Mouse (Mus musculus): ENCODE results near the gene Aqp1. TPM values are rescaled to one million over a fixed set of nuclear protein-coding genes. Genes with fewer than 3 reads are reported as not detected.

Gene Aqp1
- polyA plus RNA-seq, 1 experiment from 2014 or later: 70.5 TPM

- H3K27me3 ChIP-seq (ENCODE audit: control insufficient read depth, insufficient read depth, low read depth, low read length): no peaks in the 10 kb centered on the region; the same call in 1 of the 2 replicates
- no peak overlapping the region for H3K4me3 ChIP-seq (ENCODE audit: low read length)
- no peaks in the 10 kb centered on the region for H3K9me3 ChIP-seq (ENCODE audit: control insufficient read depth, low read length)
- no peaks in the 10 kb centered on the region for H3K4me1 ChIP-seq (replicated peaks; ENCODE audit: control insufficient read depth, insufficient read depth, low read length)
- no peak overlapping the region for H3K27ac ChIP-seq (ENCODE audit: low read length)
- no peak overlapping the region for H3K4me2 ChIP-seq (ENCODE audit: low read depth, low read length)
- no peak for ATAC-seq (ENCODE audit: low read depth)
- H3K9ac ChIP-seq (ENCODE audit: low read length): no peak overlapping the region
- no peaks in the 10 kb centered on the region for H3K36me3 ChIP-seq (ENCODE audit: control insufficient read depth, insufficient read depth, low read length)
- WGBS: 60% methylated on average over 5 of the region's 5 CpGs
These were observed 48.2 kb downstream of the Aqp1 start for GRCm38 (mm10) chr6:55384356-55384951.

DNA sequence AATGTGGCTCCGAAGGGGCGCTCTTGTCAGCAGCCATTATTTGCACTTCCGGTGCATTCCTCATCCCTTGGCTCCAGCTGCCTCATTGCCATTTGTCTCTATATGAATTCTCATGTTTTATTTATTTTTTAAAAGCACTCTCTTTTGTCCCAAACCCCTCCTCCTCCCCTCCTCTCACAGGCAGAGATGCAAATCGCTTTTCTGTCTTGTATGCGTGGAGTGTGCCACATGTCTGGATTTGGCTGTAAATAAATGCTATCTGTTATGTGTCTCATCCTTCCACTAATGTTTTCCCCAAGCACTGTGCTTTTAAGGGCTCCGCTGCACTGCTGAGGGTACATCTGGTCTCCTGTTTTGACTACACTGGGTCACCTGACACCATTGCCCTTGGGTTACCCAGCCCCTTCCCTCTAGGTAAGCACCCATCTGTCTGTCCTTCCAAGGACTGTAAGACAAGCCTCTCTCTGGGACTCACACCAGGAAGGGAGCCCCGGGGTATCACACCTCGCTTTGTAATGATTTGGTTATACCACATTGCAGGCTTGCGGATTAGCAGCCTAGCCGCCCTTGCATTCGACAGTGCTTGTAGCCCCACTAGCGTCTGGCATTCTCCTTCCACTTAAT is 52.4 kb downstream of the Aqp1 start:
- peaks cover 2% of the 10 kb centered on the region; the same call in 1 of the 2 replicates for H3K27me3 ChIP-seq (ENCODE audit: control insufficient read depth, insufficient read depth, low read depth, low read length)
- H3K4me1 ChIP-seq (replicated peaks; ENCODE audit: control insufficient read depth, insufficient read depth, low read length): no peaks in the 10 kb centered on the region
- 40% methylated on average over 12 of the region's 12 CpGs for WGBS
- no peak for ATAC-seq (ENCODE audit: low read depth)
- H3K36me3 ChIP-seq (ENCODE audit: control insufficient read depth, insufficient read depth, low read length): no peaks in the 10 kb centered on the region
- no peak overlapping the region for H3K9ac ChIP-seq (ENCODE audit: low read length)
- H3K4me2 ChIP-seq (ENCODE audit: low read depth, low read length): no peak overlapping the region
- no peak overlapping the region for H3K27ac ChIP-seq (ENCODE audit: low read length)
- H3K9me3 ChIP-seq (ENCODE audit: control insufficient read depth, low read length): no peaks in the 10 kb centered on the region
- H3K4me3 ChIP-seq (ENCODE audit: low read length): no peak overlapping the region

GRCm38 (mm10) chr6:55389321-55389720 is 53.1 kb downstream of the Aqp1 start:
- Histone ChIP-seq H3K27ac (ENCODE audit: low read length) (no peak overlapping the region), H3K36me3 (ENCODE audit: control insufficient read depth, insufficient read depth, low read length) (no peaks in the 10 kb centered on the region), H3K4me2 (ENCODE audit: low read depth, low read length) (no peak overlapping the region), H3K9ac (ENCODE audit: low read length) (no peak overlapping the region), H3K4me3 (ENCODE audit: low read length) (no peak overlapping the region), H3K9me3 (ENCODE audit: control insufficient read depth, low read length) (no peaks in the 10 kb centered on the region), H3K27me3 (ENCODE audit: control insufficient read depth, insufficient read depth, low read depth, low read length) (peaks cover 2% of the 10 kb centered on the region; the same call in 1 of the 2 replicates), H3K4me1 (replicated peaks; ENCODE audit: control insufficient read depth, insufficient read depth, low read length) (no peaks in the 10 kb centered on the region)
- no peak for ATAC-seq (ENCODE audit: low read depth)
- 53% methylated on average over 5 of the region's 5 CpGs for WGBS

DNA sequence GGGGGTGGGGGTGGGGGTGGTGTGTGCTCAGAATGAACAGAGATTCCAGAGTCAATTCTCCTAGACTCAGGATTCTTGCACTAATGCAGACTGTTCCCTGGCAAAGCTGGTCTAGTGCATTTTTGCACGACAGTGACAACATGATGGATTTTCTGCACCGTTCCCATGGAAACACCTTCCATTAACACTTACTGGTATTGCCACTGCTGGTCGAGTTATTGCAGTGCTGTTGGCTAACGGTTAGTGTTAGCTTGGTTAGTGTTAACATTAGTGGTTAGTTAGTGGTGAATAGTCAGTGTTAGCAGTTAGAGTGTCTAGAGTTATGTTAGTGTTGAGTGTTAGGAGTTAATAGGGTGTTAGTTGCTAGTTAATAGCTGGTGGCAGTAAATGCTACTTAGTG is 55.6 kb downstream of the Aqp1 start:
- Histone ChIP-seq H3K4me1 (replicated peaks; ENCODE audit: control insufficient read depth, insufficient read depth, low read length) (peaks cover 7% of the 10 kb centered on the region; the same call in 1 of the 2 replicates), H3K4me3 (ENCODE audit: low read length) (no peak overlapping the region), H3K9me3 (ENCODE audit: control insufficient read depth, low read length) (no peaks in the 10 kb centered on the region), H3K36me3 (ENCODE audit: control insufficient read depth, insufficient read depth, low read length) (no peaks in the 10 kb centered on the region), H3K27ac (ENCODE audit: low read length) (no peak overlapping the region), H3K9ac (ENCODE audit: low read length) (no peak overlapping the region), H3K27me3 (ENCODE audit: control insufficient read depth, insufficient read depth, low read depth, low read length) (peaks cover 2% of the 10 kb centered on the region; the same call in 1 of the 2 replicates), H3K4me2 (ENCODE audit: low read depth, low read length) (no peak overlapping the region)
- ATAC-seq (ENCODE audit: low read depth): no peak
- 16% methylated on average over 4 of the region's 4 CpGs for WGBS

DNA sequence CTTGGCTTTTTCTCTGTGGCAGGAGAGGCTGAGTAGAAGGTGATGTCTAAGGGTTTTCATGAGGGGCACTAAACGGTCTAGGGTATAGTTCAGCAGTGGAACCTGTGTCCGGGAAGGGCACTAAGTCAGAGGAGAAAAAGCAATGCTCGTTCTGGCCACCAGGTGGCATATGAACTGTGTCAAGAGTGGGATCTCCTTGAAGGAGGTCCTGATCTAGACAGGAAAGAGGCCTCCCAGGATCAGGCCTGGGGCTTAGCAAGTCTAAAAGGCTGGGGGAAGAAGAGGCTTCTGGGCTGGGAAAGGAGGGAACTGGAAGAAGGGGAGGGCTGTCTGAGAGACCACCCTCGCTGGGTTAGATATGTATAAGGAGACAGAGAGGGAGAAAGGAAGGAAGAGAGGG is 56.2 kb downstream of the Aqp1 start:
- H3K9ac ChIP-seq (ENCODE audit: low read length): no peak overlapping the region
- H3K4me2 ChIP-seq (ENCODE audit: low read depth, low read length): no peak overlapping the region
- peaks cover 8% of the 10 kb centered on the region; the same call in 1 of the 2 replicates for H3K4me1 ChIP-seq (replicated peaks; ENCODE audit: control insufficient read depth, insufficient read depth, low read length)
- H3K27ac ChIP-seq (ENCODE audit: low read length): no peak overlapping the region
- peak; percentile 34; the same call in 1 of the 2 replicates for ATAC-seq (ENCODE audit: low read depth)
- WGBS: 4% methylated on average over 4 of the region's 4 CpGs
- no peaks in the 10 kb centered on the region for H3K9me3 ChIP-seq (ENCODE audit: control insufficient read depth, low read length)
- peaks cover 2% of the 10 kb centered on the region; the same call in 1 of the 2 replicates for H3K27me3 ChIP-seq (ENCODE audit: control insufficient read depth, insufficient read depth, low read depth, low read length)
- H3K36me3 ChIP-seq (ENCODE audit: control insufficient read depth, insufficient read depth, low read length): no peaks in the 10 kb centered on the region
- no peak overlapping the region for H3K4me3 ChIP-seq (ENCODE audit: low read length)

- WGBS: 62% methylated on average over 10 of the region's 10 CpGs
- H3K4me1 ChIP-seq (replicated peaks; ENCODE audit: control insufficient read depth, insufficient read depth, low read length): peaks cover 8% of the 10 kb centered on the region; the same call in 1 of the 2 replicates
- H3K27ac ChIP-seq (ENCODE audit: low read length): no peak overlapping the region
- H3K36me3 ChIP-seq (ENCODE audit: control insufficient read depth, insufficient read depth, low read length): no peaks in the 10 kb centered on the region
- H3K9ac ChIP-seq (ENCODE audit: low read length): no peak overlapping the region
- no peak overlapping the region for H3K4me2 ChIP-seq (ENCODE audit: low read depth, low read length)
- H3K4me3 ChIP-seq (ENCODE audit: low read length): no peak overlapping the region
- H3K27me3 ChIP-seq (ENCODE audit: control insufficient read depth, insufficient read depth, low read depth, low read length): 0 out of 2 replicates have a peak, but pooled peaks cover 2% of the 10 kb centered on the region
- no peak for ATAC-seq (ENCODE audit: low read depth)
- H3K9me3 ChIP-seq (ENCODE audit: control insufficient read depth, low read length): no peaks in the 10 kb centered on the region
These were observed 58.6 kb downstream of the Aqp1 start for GRCm38 (mm10) chr6:55394854-55395253.

- Histone ChIP-seq H3K27ac (ENCODE audit: low read length) (peak overlapping the region; percentile 54), H3K4me2 (ENCODE audit: low read depth, low read length) (no peak overlapping the region), H3K4me1 (replicated peaks; ENCODE audit: control insufficient read depth, insufficient read depth, low read length) (peaks cover 8% of the 10 kb centered on the region; the same call in 1 of the 2 replicates), H3K27me3 (ENCODE audit: control insufficient read depth, insufficient read depth, low read depth, low read length) (no peaks in the 10 kb centered on the region), H3K9ac (ENCODE audit: low read length) (no peak overlapping the region), H3K4me3 (ENCODE audit: low read length) (no peak overlapping the region), H3K9me3 (ENCODE audit: control insufficient read depth, low read length) (no peaks in the 10 kb centered on the region), H3K36me3 (ENCODE audit: control insufficient read depth, insufficient read depth, low read length) (no peaks in the 10 kb centered on the region)
- WGBS: 22% methylated on average over 3 of the region's 3 CpGs
- ATAC-seq (ENCODE audit: low read depth): peak; percentile 87
These were observed 59.9 kb downstream of the Aqp1 start for GRCm38 (mm10) chr6:55396176-55396575.

DNA sequence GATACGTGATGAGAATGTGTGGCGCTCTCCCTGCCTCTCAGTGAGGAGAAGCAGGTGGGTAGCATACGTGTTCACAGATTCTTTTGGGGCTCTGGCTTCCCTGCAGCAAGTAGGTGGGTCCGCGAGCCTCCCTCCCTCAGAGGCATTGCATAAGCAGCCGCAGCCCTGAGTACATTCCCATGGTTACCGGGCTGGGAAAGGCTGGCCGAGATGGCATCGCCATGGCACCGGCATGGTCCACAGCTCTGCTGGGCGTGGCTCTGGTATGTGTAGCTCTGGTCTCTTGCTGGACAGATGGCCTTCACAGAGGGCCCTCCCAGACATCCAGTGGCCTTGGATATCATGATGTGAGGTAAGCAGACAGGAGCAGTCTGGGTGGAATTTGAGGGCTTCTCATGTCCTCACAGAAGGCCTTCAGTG is 60.4 kb downstream of the Aqp1 start:
- no peak overlapping the region for H3K9ac ChIP-seq (ENCODE audit: low read length)
- H3K4me2 ChIP-seq (ENCODE audit: low read depth, low read length): no peak overlapping the region
- H3K4me1 ChIP-seq (replicated peaks; ENCODE audit: control insufficient read depth, insufficient read depth, low read length): peaks cover 8% of the 10 kb centered on the region; the same call in 1 of the 2 replicates
- H3K27ac ChIP-seq (ENCODE audit: low read length): peak overlapping the region; percentile 54
- H3K9me3 ChIP-seq (ENCODE audit: control insufficient read depth, low read length): no peaks in the 10 kb centered on the region
- no peaks in the 10 kb centered on the region for H3K36me3 ChIP-seq (ENCODE audit: control insufficient read depth, insufficient read depth, low read length)
- H3K27me3 ChIP-seq (ENCODE audit: control insufficient read depth, insufficient read depth, low read depth, low read length): no peaks in the 10 kb centered on the region
- 41% methylated on average over 11 of the region's 11 CpGs for WGBS
- H3K4me3 ChIP-seq (ENCODE audit: low read length): no peak overlapping the region
- ATAC-seq (ENCODE audit: low read depth): peak; percentile 69
